Mouse (Mus musculus): Measurements from ENCODE around the gene Ccng2. TPM values are rescaled to one million over a fixed set of nuclear protein-coding genes. Genes with fewer than 3 reads are reported as not detected.

Ccng2 gene
- total RNA-seq, 2 experiments from 2014 or later = 42.6 to 52.7 TPM

DNA sequence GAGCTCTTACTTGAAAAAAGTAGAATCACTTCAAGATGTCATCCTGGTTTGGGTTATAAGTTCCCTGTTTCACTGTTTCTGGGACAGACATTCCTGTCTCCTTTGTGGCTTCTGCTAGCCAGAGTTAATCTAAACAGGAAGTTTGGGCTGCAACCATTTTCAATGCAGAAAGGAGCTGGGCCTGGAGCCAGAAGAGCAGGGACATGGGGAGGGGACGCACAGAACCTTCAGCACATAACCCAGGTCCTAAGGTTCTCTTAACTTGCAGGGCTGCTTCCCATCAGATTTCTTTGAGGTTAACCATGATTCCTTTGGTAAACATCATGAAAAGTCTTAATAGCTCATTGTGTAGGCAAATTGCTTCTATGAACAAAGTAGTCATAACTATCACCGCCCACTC is 4.3 kb upstream of the Ccng2 start:
- DNase-seq (ENCODE audit: low spot score in 2 of 2) = no peak

DNA sequence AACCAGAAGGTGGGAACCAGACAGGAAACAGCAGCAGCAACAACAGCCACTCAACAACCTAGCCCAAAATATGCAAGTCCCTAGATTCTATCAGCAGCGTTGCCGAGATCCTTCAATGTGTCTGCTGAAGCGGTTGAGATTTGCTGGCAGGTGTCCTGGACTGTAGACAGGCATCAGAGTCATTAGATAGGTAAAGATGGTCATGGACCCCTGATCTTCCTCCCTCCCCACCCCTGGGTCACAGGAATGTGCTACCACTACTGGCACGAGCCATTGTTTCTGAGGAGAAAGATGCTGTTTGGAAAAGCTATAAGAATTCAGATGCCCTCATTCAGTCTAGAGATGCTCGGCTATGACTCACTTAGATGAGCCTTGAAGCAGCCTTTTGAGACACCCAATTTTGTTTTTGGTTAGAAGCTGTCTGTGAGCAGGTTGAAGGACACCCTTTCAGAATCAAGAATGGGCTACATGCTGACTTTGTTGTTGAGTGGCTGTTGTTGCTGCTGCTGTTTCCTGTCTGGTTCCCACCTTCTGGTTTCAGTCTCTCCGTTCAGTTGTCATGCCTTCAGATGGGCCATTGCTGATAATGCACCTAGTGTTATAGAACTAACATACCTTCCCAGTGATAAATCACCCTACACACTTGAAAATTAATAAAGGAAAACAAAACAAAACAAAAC is 3.5 kb upstream of the Ccng2 start:
- no peak for DNase-seq (ENCODE audit: low spot score in 2 of 2)

DNA sequence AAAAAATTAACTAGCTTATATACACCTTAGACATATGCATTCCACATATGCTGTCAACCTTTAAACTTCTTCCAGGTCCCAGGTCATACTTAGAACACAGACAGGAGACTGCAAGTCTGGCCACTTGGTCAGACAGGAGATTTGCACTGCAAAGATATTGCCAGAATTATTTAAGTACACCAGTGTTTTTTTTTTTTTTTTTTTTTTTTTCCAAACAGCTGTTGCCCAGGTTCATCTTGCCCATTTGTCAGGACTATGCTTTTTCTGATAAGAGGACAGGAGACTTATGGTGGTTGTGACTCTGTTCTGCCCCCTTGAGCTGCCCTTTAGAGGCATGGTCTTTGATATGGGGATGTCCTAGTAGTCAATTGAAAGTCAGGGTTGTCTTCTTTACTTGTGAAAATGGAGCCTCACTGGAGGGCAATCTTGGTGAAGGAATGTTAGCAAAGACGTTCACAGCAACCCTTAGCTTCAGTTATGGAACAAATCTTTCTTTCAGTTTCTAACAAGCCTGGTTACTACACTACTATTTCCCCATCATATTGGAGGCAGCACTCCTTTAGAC is 2.8 kb upstream of the Ccng2 start:
- no peak for DNase-seq (ENCODE audit: low spot score in 2 of 2)

DNA sequence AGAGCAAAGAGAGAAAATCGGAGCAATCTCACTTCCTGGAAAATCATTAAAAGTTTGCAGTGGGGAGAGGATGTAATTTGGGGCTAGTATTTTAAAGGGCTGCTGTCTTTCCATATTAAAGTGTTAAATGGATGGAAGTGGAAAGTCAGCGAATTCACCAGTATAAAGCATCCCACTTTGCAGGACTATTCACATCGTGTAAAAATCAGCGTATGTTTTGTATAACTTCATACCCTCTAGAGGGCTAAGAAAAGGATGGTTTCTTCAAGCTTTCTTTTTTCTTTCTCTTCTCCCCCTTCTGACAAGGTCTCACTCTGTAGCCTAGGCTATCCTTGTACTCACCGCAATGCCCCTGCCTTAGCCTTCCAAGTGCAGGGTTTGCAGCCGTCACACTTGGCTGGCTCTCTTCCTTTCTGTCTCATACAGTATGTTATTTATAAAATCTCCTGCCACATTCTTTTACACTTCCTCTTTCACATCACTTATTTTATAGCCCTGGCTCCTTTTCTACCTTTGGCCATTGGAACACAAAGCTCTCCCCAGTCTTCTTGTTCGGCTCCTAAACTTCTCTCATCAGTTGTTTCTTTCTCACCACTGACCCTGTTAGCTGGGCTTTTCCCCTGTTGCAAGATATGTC is 1.8 kb upstream of the Ccng2 start:
- no peak for DNase-seq (ENCODE audit: low spot score in 2 of 2)

DNA sequence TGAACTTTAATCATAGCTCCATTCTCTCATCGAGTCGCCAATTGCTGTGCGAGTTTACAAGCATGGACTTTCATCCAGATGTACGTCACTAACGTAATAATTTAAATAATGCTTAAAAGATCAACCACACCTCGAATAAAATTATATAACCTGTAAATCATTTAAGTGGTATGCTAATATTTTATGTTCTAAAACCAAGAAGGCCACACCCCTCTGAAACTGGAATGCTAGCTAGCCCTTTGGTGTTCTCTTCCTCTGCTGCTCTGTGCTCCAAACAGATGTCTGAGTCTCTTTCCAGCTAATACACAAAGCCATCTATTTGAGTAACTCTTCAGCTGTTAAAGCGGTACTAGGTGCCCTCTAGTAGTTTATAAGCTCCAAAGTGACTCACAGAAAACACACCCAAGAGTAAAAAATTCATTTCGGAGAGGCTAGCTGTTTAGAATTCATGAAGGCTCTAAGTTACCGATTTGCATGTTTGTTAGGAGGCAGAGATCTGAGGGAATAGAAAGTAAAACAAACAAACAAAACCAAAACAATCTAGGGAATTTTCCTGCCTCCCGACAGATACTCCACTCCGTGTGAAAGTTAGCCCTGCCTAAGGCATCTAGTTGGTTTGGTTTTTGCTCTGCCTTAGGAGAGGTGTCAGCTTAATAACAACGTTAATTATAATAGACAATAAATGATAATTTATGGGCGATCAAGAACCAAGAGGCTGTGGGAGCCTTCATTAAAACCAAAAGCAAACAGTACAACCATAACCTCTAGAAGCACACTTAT is 1.1 kb upstream of the Ccng2 start:
- DNase-seq (ENCODE audit: low spot score in 2 of 2) = no peak

DNA sequence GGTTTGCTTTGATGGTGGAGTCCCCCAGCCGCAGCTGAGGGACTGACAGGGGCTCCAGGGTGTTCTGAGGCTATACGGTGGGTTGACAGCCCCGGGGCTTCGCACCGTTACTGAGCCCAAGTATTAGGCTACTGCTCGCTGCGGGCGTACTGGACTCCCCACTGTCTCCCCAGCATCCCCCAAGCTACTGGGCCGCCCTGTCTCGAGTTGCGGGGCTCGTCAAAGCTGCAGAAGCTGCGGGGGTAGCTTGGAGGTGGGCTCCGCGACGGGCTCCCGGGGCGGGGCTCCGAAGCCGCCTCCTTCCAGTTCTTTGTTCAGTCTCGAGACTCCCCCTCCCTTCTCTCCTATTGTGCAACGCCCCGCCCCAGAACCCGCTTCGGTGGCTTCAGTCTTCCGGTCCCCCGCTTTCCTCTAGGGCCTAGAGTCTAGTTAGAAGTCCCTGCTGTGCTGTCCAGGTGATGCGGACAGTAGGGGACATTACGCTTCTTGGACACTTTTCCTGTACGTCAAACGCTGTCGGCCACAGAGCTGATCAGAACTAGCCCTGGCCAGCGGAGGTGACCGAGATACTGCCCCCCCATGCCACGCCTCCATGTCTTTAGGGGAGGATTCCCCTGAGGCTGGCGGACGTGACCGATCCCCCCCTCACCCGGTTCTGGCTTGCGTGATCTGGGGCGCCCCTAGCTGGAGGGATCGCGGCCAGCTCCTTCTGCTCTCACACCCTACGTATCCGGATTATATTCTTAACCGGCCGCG is 972 bp downstream of the Ccng2 start:
- peak; percentile 72 to 78 for DNase-seq (ENCODE audit: low spot score in 2 of 2)

DNA sequence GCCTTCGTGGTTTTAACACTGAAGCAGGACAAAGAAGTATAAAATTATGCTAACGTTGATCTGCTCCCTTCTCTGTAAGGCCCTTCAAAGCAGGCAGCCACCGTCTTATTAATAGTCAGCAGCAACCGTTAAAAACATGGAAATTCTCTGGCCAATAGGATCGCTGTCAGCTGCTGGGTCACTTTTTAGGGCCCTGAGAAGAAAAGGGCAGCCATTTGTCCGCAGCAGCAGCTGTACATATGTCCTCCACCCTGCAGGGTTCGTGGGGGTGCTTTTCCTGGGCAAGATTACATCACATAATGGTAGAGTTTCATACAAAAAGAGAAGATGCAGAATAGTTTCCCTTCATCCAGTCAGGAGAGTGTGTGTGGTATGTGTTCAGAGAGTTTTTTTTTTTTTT is 3.0 kb downstream of the Ccng2 start:
- DNase-seq (ENCODE audit: low spot score in 2 of 2) = no peak

DNA sequence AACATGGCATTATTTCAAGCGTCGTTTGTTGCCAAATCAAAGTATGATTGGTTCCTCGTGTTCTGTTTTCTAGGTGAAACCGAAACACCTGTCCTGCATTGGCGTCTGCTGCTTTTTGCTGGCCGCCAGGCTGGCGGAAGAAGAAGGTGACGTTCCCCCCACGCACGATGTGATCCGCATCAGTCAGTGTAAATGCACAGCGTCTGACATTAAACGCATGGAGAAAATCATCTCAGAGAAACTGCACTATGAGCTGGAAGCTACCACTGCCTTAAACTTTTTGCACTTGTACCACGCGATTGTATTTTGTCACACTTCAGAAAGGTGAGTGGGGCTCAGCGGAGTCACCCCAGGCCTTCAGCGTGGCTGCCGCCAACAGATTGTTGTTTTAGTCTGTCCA is 3.7 kb downstream of the Ccng2 start:
- DNase-seq (ENCODE audit: low spot score in 2 of 2) = no peak

DNA sequence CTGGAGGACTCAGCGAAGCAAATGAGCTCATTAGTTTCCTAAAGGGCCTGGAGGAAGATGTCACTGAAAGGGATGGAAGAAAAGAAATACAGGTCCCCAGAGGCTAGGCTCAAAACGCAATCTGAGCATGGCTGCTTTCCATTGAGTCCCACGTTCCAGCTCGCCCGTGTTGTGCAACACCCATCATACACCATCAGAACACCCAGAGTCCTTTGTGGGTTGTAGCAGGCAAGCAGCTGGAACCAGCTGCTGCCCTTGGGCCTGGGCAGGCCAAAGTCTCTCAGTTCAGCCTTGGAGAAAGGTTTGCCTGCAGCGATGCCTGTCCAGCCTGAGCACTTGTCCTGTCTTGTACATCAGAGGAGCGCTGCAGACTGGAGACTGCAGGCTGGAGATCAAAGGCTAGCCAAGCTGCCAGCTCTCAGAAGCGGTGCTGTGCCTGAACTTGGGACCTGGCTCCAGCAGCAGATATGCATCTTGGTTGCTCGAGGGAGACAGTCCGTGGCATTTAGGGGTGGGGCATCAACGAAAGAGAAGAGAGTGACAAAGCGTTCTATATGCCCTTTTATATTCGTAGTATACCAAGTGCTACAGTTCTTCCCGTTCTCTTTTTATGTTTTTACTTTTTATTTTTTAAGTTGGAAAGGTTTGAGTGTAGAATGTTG is 15.5 kb downstream of the Ccng2 start:
- no peak for DNase-seq (ENCODE audit: low spot score in 2 of 2)

DNA sequence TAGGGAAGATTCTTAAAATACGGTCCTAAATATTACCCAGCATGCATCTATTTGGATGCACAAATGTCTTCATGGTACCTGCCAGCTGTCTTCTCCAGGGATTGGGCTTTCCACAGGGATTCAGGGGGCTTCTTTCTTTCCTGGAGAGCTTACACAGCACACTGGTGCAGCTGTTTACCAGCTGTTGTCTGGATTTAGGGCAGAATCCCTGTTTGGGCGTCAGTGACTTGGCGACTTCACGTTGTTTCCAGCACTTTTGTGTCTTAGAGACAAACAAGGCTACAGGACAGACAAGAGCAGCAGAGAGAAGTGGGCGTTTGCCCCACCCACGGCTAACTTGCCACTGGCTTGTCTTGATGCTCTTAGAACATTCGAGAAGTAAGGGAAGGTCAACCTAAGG is 16.1 kb downstream of the Ccng2 start:
- no peak for DNase-seq (ENCODE audit: low spot score in 2 of 2)

DNA sequence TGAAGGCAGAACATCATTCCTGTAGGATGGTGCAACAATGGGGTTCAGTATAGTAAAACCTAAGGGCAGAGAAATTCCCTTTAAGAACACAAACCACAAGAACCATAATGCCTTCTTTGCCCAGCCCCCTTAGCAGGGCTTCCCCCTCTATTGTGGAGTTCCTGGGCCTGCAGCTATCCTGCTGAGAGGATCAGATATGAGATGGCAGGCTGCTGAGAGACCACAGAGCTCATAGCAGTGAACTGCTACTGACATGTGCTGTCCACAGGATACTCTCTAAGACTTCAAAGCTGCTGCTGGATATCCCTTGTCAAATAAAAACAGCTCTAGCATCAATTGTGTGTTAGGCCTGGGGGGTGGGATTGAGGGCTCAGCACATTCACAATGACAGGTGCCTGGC is 21.5 kb downstream of the Ccng2 start:
- no peak for DNase-seq (ENCODE audit: low spot score in 2 of 2)

DNA sequence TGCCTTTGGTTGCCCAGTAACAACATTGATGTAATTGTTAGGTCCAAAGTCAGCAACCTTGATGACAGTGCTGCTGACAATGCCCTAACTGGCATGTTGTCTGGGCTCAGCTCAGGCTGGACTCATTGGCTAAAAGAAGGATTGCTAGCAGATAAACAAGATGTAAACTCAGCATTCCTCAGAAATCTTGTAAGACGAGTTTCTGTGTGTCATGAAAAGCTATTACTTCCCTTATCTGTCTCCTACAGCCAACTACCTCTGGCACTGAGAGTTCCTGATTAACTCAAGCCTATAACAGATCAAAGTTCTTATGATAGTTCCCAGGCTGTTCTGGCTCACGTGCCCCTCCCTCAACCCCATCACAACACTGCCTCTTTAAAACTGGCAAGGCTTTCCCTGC is 23.2 kb downstream of the Ccng2 start:
- DNase-seq (ENCODE audit: low spot score in 2 of 2) = no peak

DNA sequence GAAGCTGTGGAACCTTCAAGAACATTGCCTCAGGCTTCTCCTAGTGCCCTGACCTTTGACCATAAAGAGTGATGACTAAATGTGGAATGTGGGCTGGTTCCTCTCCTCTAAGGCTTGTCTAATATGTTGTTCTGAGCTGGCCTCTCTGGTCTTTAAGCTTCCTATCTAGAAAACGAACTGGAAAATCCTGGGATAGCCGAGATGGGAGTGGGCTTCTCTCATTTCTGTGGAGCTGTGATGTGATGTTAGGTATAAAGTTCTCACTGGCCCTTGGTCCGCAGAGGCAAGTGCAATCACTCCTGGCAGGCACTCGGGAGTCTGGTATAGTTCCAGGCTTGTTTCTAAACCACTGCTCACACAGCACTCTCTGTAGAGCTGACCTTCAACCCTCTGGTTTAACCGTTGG is 29.3 kb downstream of the Ccng2 start:
- DNase-seq (ENCODE audit: low spot score in 2 of 2) = no peak

DNA sequence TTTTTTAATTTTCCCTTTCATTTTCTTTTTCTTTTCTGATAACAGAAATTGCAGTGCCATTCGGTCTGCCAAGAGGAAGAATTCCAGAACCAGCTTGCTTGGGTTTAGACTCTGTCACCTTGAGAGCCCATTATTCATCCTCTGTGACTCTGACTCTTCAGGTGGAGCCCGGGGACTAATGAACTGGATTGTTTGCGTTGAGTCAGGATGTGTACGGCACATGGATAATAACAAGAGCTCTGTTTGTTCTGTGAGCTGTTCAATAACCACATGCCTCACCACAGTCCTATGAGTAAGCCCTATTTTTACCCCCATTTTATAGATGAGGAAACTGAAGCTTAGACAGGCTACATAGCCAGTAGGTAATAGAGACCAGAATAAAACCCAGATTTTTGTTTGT is 29.7 kb downstream of the Ccng2 start:
- no peak for DNase-seq (ENCODE audit: low spot score in 2 of 2)

DNA sequence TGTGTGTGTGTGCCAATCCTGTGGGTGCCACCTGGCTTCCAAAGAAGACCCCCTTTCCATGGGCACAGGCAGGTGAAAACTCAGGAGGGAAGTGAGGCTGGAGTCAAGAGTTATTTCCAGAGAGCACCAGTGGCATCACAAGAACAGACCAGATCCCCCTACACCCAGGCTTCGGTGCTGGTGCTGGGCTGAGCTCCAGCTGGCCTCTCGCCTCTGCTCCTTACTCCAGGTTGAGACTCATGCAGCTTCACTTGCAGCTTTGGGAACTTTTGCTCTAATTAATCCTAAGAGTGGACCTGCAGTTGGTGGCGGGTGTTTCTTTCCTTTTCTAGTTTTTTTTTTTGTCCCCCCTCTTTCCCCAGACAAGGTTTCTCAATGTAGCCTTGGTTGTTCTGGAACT is 30.3 kb downstream of the Ccng2 start:
- DNase-seq (ENCODE audit: low spot score in 2 of 2) = no peak

DNA sequence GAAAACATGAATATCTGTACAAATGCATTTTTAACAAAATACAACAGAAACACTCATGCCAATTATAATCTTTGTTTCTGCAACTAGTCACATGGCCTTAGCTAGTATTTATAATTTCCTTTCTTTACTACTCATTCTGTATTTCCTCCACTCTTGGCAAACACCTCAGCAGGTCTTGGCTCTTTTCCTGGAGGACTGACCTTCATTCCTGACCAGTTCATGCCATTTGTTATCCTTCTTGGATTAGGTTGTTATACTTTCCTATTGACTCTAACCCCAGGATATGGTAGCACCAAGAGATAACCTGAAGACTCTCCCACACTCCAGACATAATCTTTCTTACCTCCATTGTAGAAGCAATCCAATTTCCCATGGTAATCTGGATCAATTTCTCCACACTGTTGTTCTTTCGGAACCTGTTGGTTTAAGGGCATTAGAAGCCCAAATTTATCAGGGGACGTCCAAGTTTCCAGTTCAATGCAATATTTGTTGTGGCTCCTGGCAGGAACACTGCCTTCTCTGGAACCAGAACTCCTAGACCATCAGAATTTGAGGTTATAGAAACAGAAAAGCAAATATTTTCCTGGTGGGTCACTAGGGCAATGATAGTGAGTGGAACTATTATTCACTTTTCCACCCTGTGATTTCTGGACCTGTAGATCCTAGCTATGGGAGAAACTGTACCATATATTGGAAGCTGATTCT is 38.2 kb downstream of the Ccng2 start:
- no peak for DNase-seq (ENCODE audit: low spot score in 2 of 2)

DNA sequence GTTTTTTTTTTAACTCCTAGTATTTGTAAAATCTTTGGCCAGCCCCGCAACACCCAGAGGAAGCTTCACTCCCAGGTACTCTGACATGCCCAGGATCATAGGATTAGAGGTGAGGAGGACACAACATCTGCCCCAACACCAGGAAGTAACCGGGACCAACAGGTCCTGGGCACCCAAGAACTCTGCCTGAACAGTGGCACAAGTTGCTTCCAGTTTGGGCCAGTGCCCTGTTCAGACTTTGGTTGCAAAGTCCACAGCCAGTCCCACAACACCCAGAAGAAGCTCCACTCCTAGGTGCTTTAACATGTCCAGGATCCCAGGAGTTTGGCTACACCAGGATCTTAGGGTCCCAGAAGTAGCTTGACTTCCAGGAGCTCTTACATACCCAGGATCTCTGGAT is 41.9 kb downstream of the Ccng2 start:
- no peak for DNase-seq (ENCODE audit: low spot score in 2 of 2)

DNA sequence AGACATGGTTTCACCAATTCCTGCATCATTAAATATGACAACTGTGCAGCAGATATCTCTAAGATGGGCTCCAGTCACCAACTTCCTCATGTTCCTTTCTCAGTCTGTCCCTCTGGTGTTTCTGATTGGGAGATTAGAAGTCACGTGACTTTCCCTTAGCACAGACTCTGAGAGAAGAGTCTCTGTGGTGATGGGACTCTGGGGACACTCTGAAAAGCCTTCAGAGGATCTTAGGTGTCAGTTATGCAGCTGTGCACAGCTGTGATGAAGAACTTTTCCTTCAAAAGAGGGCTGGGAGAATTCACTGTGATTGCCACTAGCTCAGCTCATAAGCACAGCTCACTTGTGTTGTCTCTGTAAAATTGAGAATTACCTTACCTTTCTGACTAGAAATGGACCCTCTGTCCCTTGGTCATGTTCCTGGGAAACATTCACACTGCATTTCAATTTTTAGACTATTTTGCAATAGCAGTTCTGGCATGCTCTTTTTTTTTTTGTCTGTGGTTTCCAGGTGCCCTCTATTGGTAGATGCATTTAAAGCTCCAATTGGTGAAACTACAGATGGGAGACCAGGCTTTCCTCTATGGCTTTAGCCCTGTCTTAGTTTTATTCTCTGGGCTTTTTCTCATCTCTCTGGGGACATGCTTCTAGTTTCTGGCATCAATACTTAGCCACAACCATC is 56.4 kb downstream of the Ccng2 start:
- peak in 1 of 2 experiments; percentile 12 for DNase-seq (ENCODE audit: low spot score in 2 of 2)
